8 mouse cellular contexts compared by ENCODE assay signal in the genomic region with DNA sequence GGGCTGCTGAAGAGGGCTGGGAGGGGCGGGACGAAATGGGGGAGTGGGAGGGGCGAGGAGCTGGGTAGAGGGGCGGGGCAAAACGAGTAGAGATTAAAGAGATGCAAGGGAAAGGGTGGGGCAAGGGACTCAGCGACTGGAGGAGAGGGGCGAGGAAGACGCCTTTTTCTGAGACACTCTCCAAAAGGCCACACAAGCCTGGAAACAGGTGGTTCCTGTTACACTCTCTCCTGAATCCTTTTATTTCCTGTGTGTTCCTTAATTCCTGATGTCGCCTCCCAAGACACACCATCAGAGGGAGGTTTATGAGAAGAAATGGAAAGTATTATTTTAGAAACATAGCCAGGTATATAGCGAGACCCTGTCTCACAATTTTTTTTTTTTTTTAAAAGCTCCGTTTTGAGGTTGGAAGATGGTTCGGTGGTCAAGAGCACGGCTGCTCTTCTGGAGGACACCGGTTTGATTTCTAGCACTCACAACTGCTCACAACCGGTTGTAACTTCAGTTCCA. TPM values are rescaled to one million over a fixed set of nuclear protein-coding genes. Genes with fewer than 3 reads are reported as not detected.
DNase-seq lines count a peak whose midpoint lies in the region; ATAC-seq and TF ChIP-seq lines count a peak whose summit lies in the region.

No protein-coding gene starts in this region.

- no peak overlapping the region for H3K27ac ChIP-seq in heart, embryonic 12.5 days (ENCODE audit: poor library complexity, severe bottlenecking)
- peak overlapping the region; percentile 37; the same call in 1 of the 2 replicates for H3K27ac ChIP-seq in ES-Bruce4 (ENCODE audit: insufficient read depth, low read length)
- H3K27ac ChIP-seq in hindbrain, embryonic 10.5 days: peak overlapping the region; percentile 91
- H3K27ac ChIP-seq in liver, postnatal 0 days (ENCODE audit: low read depth): 0 out of 2 replicates have a peak overlapping the region, but pooled peaks have one; percentile 44

- H3K4me2 ChIP-seq in heart, embryonic 12.5 days: peak overlapping the region; percentile 95
- H3K4me2 ChIP-seq in liver, postnatal 0 days (ENCODE audit: low read depth, low read length): peak overlapping the region; percentile 91

- peaks cover 18% of the 10 kb centered on the region for H3K4me1 ChIP-seq in heart, embryonic 12.5 days (replicated peaks)
- peaks cover 4% of the 10 kb centered on the region for H3K4me1 ChIP-seq in ES-Bruce4 (ENCODE audit: control insufficient read depth, insufficient read depth, low read length)
- peaks cover 20% of the 10 kb centered on the region for H3K4me1 ChIP-seq in hindbrain, embryonic 10.5 days (replicated peaks)
- H3K4me1 ChIP-seq in liver, postnatal 0 days (ENCODE audit: insufficient read depth): peaks cover 23% of the 10 kb centered on the region

- 9% methylated on average over 15 of the region's 15 CpGs for WGBS in heart, embryonic 12.5 days
- WGBS in hindbrain, embryonic 10.5 days: 9% methylated on average over 15 of the region's 15 CpGs
- WGBS in liver, postnatal 0 days (ENCODE audit: insufficient replicate concordance): 6% methylated on average over 15 of the region's 15 CpGs

- no peak for TF ChIP-seq EP300 in ES-Bruce4 (IDR thresholded peaks at IDR 0.05; ENCODE audit: insufficient read depth, low read depth, low read length)
- no peak for TF ChIP-seq EP300 in liver, postnatal 0 days (IDR thresholded peaks at IDR 0.05; ENCODE audit: low read depth)

- 0 out of 2 replicates have a peak, but pooled peaks cover 5% of the 10 kb centered on the region for H3K36me3 ChIP-seq in heart, embryonic 12.5 days
- peaks cover 11% of the 10 kb centered on the region for H3K36me3 ChIP-seq in ES-Bruce4 (ENCODE audit: control insufficient read depth, insufficient read depth, low read length, poor library complexity, severe bottlenecking)
- peaks cover 19% of the 10 kb centered on the region for H3K36me3 ChIP-seq in hindbrain, embryonic 10.5 days
- peaks cover 14% of the 10 kb centered on the region for H3K36me3 ChIP-seq in liver, postnatal 0 days (replicated peaks; ENCODE audit: insufficient read depth, low read length)

- H3K4me3 ChIP-seq in heart, embryonic 12.5 days: peak overlapping the region; percentile 87
- H3K4me3 ChIP-seq in ES-Bruce4 (ENCODE audit: low read depth, low read length): peak overlapping the region; percentile 45
- peak overlapping the region; percentile 82 for H3K4me3 ChIP-seq in hindbrain, embryonic 10.5 days
- peak overlapping the region; percentile 76 for H3K4me3 ChIP-seq in liver, postnatal 0 days (ENCODE audit: low read depth, low read length)

- no peak for DNase-seq in heart, adult 11 months
- no peak for DNase-seq in hindbrain, embryonic 10.5 days (ENCODE audit: low spot score)
- no peak for DNase-seq in liver, postnatal 0 days
- no peak for DNase-seq in ovary, adult 18-20 months (ENCODE audit: low spot score)
- no peak for DNase-seq in urinary bladder, postnatal 36 days (ENCODE audit: low spot score in 2 of 2)

- TF ChIP-seq POLR2A in ES-Bruce4 (IDR thresholded peaks at IDR 0.05; ENCODE audit: insufficient read depth, low read length): peak; percentile 64

- H3K9me3 ChIP-seq in heart, embryonic 12.5 days (replicated peaks): no peaks in the 10 kb centered on the region
- H3K9me3 ChIP-seq in ES-Bruce4 (replicated peaks; ENCODE audit: control insufficient read depth, insufficient read depth, low read length, poor library complexity, severe bottlenecking): no peaks in the 10 kb centered on the region
- H3K9me3 ChIP-seq in hindbrain, embryonic 10.5 days: no peaks in the 10 kb centered on the region
- H3K9me3 ChIP-seq in liver, postnatal 0 days (ENCODE audit: low read length): no peaks in the 10 kb centered on the region

- no peak for TF ChIP-seq CTCF in ES-Bruce4 (IDR thresholded peaks at IDR 0.05; ENCODE audit: low read depth, low read length)
- no peak for TF ChIP-seq CTCF in liver, postnatal 0 days (IDR thresholded peaks at IDR 0.05; ENCODE audit: low read depth)

- H3K27me3 ChIP-seq in heart, embryonic 12.5 days (replicated peaks): no peaks in the 10 kb centered on the region
- H3K27me3 ChIP-seq in ES-Bruce4 (ENCODE audit: control insufficient read depth, insufficient read depth, low read length, poor library complexity, severe bottlenecking): no peaks in the 10 kb centered on the region
- H3K27me3 ChIP-seq in hindbrain, embryonic 10.5 days (ENCODE audit: insufficient read depth, poor library complexity, severe bottlenecking): no peaks in the 10 kb centered on the region
- H3K27me3 ChIP-seq in liver, postnatal 0 days (ENCODE audit: insufficient read depth, low read length): no peaks in the 10 kb centered on the region

- peak overlapping the region; percentile 61 for H3K9ac ChIP-seq in heart, embryonic 12.5 days
- peak overlapping the region; percentile 47 for H3K9ac ChIP-seq in ES-Bruce4 (ENCODE audit: low read depth, poor library complexity, severe bottlenecking)
- H3K9ac ChIP-seq in liver, postnatal 0 days (replicated peaks): peak overlapping the region; percentile 80

- ATAC-seq in heart, embryonic 12.5 days (ENCODE audit: insufficient number of reproducible peaks, low FRiP score): no peak
- no peak for ATAC-seq in liver, postnatal 0 days
- ATAC-seq in activated CD4-positive, CD25-positive, alpha-beta regulatory T cell, adult 4 months: no peak

RNA-seq across cellular contexts. Expression of gene Cars, which starts 0.4 kb away (rescaled TPM):
- 28.4 and 31.3 TPM in 2 replicates for polyA plus RNA-seq in heart, embryonic 12.5 days (2016; fragmentation: Nextera tagmentation; extraction: Ambion mirVana)
- polyA plus RNA-seq in ES-Bruce4 (2011; ENCODE audit: insufficient read depth, insufficient read length, low read depth, missing spikeins): 143 and 149 TPM in 2 replicates
- 75.5 and 77.0 TPM in 2 replicates for polyA plus RNA-seq in hindbrain, embryonic 10.5 days (2016; fragmentation: Nextera tagmentation; extraction: Ambion mirVana)
- 18.1 and 22.7 TPM in 2 replicates for polyA plus RNA-seq in liver, postnatal 0 days (2015; fragmentation: Nextera tagmentation; extraction: Ambion mirVana)
- 10 to 100 TPM; 26.1 to 30.4 TPM for polyA plus RNA-seq in activated CD4-positive, CD25-positive, alpha-beta regulatory T cell, adult 4 months (2017; shearing (Covaris generic))

RNA-seq across cellular contexts. Expression of gene Tnfrsf26, which starts 28.2 kb away (rescaled TPM):
- polyA plus RNA-seq in heart, embryonic 12.5 days (2016; fragmentation: Nextera tagmentation; extraction: Ambion mirVana): 0.43 and 0.46 TPM in 2 replicates
- not detected in 2 replicates for polyA plus RNA-seq in ES-Bruce4 (2011; ENCODE audit: insufficient read depth, insufficient read length, low read depth, missing spikeins)
- polyA plus RNA-seq in hindbrain, embryonic 10.5 days (2016; fragmentation: Nextera tagmentation; extraction: Ambion mirVana): 0.18 and 0.31 TPM in 2 replicates
- polyA plus RNA-seq in liver, postnatal 0 days (2015; fragmentation: Nextera tagmentation; extraction: Ambion mirVana): 1.8 and 2.0 TPM in 2 replicates
- polyA plus RNA-seq in activated CD4-positive, CD25-positive, alpha-beta regulatory T cell, adult 4 months (2017; shearing (Covaris generic)): 100 to 1,000 TPM in 1 of 2 experiments, 10 to 100 TPM in 1; 96.1 to 107 TPM

RNA-seq across cellular contexts. Expression of gene Tnfrsf22, which starts 49.2 kb away (rescaled TPM):
- polyA plus RNA-seq in heart, embryonic 12.5 days (2016; fragmentation: Nextera tagmentation; extraction: Ambion mirVana): 2.8 and 3.1 TPM in 2 replicates
- 6.1 and 9.2 TPM in 2 replicates for polyA plus RNA-seq in ES-Bruce4 (2011; ENCODE audit: insufficient read depth, insufficient read length, low read depth, missing spikeins)
- polyA plus RNA-seq in hindbrain, embryonic 10.5 days (2016; fragmentation: Nextera tagmentation; extraction: Ambion mirVana): 8.3 and 9.7 TPM in 2 replicates
- polyA plus RNA-seq in liver, postnatal 0 days (2015; fragmentation: Nextera tagmentation; extraction: Ambion mirVana): 0.95 and 1.3 TPM in 2 replicates
- polyA plus RNA-seq in activated CD4-positive, CD25-positive, alpha-beta regulatory T cell, adult 4 months (2017; shearing (Covaris generic)): 10 to 100 TPM; 14.7 to 16.2 TPM

RNA-seq across cellular contexts. Expression of gene Nap1l4, which starts 51.4 kb away (rescaled TPM):
- 236 and 244 TPM in 2 replicates for polyA plus RNA-seq in heart, embryonic 12.5 days (2016; fragmentation: Nextera tagmentation; extraction: Ambion mirVana)
- polyA plus RNA-seq in ES-Bruce4 (2011; ENCODE audit: insufficient read depth, insufficient read length, low read depth, missing spikeins): 179 and 208 TPM in 2 replicates
- polyA plus RNA-seq in hindbrain, embryonic 10.5 days (2016; fragmentation: Nextera tagmentation; extraction: Ambion mirVana): 365 and 372 TPM in 2 replicates
- 55.7 and 61.2 TPM in 2 replicates for polyA plus RNA-seq in liver, postnatal 0 days (2015; fragmentation: Nextera tagmentation; extraction: Ambion mirVana)
- 100 to 1,000 TPM; 246 to 261 TPM for polyA plus RNA-seq in activated CD4-positive, CD25-positive, alpha-beta regulatory T cell, adult 4 months (2017; shearing (Covaris generic))

Comparison
In these comparisons a context has a peak if more than half of its experiments do, and no peak if none do; other contexts are left out.
1. RNA of gene Tnfrsf26, which starts 28.2 kb away (polyA plus RNA-seq): 96.1 to 107 TPM in activated CD4-positive, CD25-positive, alpha-beta regulatory T cell, adult 4 months; 1.8 to 2.0 TPM in liver, postnatal 0 days, 0.43 to 0.46 TPM in heart, embryonic 12.5 days, 0.18 to 0.31 TPM in hindbrain, embryonic 10.5 days and not detected in ES-Bruce4; every median in the first group is over 10 times any median in the second.
2. Peak in every context shown above with its lines, with median percentiles within 50 percentile points of each other: H3K4me3 ChIP-seq and H3K9ac ChIP-seq.